Mouse (Mus musculus) stomach, embryonic 14.5 days (tissue): ENCODE data around the gene Pkig. TPM values are rescaled to one million over a fixed set of nuclear protein-coding genes. Genes with fewer than 3 reads are reported as not detected.

Source experiments
- ATAC-seq: fragments of 200-750 bp; cut with Nextera tagmentation; 2 replicates; pipeline ENCODE4 v1.8.0; 2017; ENCODE audit warnings: low read depth, moderate TSS enrichment; ENCODE audit not compliant: insufficient number of reproducible peaks, insufficient read depth, low FRiP score
- H3K27ac ChIP-seq: fragments of 300-500 bp; sonication (generic); 2 replicates; pipeline ENCODE4 v1.5.1; 2014; ENCODE audit warnings: mild to moderate bottlenecking, low read length, moderate library complexity, mixed read lengths
- H3K27me3 ChIP-seq: fragments of 300-500 bp; sonication (generic); 2 replicates; pipeline ENCODE4 v1.6.1; 2014; ENCODE audit warnings: low read length, control low read depth, mixed read lengths; ENCODE audit not compliant: control insufficient read depth, insufficient read depth
- H3K36me3 ChIP-seq: fragments of 300-500 bp; sonication (generic); 2 replicates; pipeline ENCODE4 v1.6.1; 2014; ENCODE audit warnings: mild to moderate bottlenecking, control low read depth, low read length, moderate library complexity, mixed read lengths; ENCODE audit not compliant: control insufficient read depth, insufficient read depth
- H3K4me1 ChIP-seq: fragments of 300-500 bp; sonication (generic); 2 replicates; pipeline ENCODE4 v1.6.1; 2014; ENCODE audit warnings: low read length, control low read depth, mixed read lengths; ENCODE audit not compliant: control insufficient read depth, insufficient read depth
- H3K4me2 ChIP-seq: fragments of 300-500 bp; sonication (generic); replicated peaks from 2 replicates; pipeline ENCODE4 v1.6.1; 2014; ENCODE audit warnings: low read depth, low read length, control low read depth
- H3K4me3 ChIP-seq: fragments of 300-500 bp; sonication (generic); 2 replicates; pipeline ENCODE4 v1.5.1; 2014; ENCODE audit warnings: low read depth, low read length, control low read depth
- H3K9ac ChIP-seq: fragments of 300-500 bp; sonication (generic); replicated peaks from 2 replicates; pipeline ENCODE4 v1.6.1; 2014; ENCODE audit warnings: low read depth, mild to moderate bottlenecking, control low read depth, low read length, moderate library complexity, mixed read lengths
- H3K9me3 ChIP-seq: fragments of 300-500 bp; sonication (generic); 2 replicates; pipeline ENCODE4 v1.6.1; 2016; ENCODE audit warnings: low read depth, low read length, control low read depth; ENCODE audit not compliant: control insufficient read depth
- WGBS: fragments of 180-500 bp; shearing (Covaris S2); extraction: QIAGEN DNeasy Blood & Tissue Kit; methylation state at CpG from one replicate; pipeline ENCODE4 v1.1.7; 2014; 5-methylcytosine and 5-hydroxymethylcytosine counted together
- polyA plus RNA-seq: library from polyadenylated mRNA; unstranded; fragments of >200 nt; fragmentation: Nextera tagmentation; extraction: Ambion mirVana; gene quantifications from 2 replicates; pipeline ENCODE4 v1.2.1, GENCODE M21; 2014

Gene Pkig
- polyA plus RNA-seq, 1 experiment from 2014 or later = 105 TPM

- Histone ChIP-seq H3K27me3 (no peaks in the 10 kb centered on the region), H3K9ac (no peak overlapping the region), H3K4me1 (no peaks in the 10 kb centered on the region), H3K9me3 (no peaks in the 10 kb centered on the region), H3K27ac (no peak overlapping the region), H3K4me3 (no peak overlapping the region), H3K4me2 (no peak overlapping the region), H3K36me3 (peaks cover 3% of the 10 kb centered on the region; the same call in 1 of the 2 replicates)
- 82% methylated on average over 5 of the region's 5 CpGs for WGBS
- ATAC-seq = no peak
Measured at GRCm38 (mm10) chr2:163726766-163727393, 68.7 kb downstream of the Pkig start.

- ATAC-seq = no peak
- H3K27me3 ChIP-seq = no peaks in the 10 kb centered on the region
- 0 out of 2 replicates have a peak, but pooled peaks cover 3% of the 10 kb centered on the region for H3K36me3 ChIP-seq
- H3K9me3 ChIP-seq = no peaks in the 10 kb centered on the region
- no peaks in the 10 kb centered on the region for H3K4me1 ChIP-seq
- H3K4me2 ChIP-seq = no peak overlapping the region
- H3K4me3 ChIP-seq = no peak overlapping the region
- H3K9ac ChIP-seq = no peak overlapping the region
- no peak overlapping the region for H3K27ac ChIP-seq
- WGBS = 76% methylated on average over 4 of the region's 4 CpGs
Measured at GRCm38 (mm10) chr2:163728300-163728699, 70.1 kb downstream of the Pkig start.

- H3K4me1 ChIP-seq = no peaks in the 10 kb centered on the region
- H3K27ac ChIP-seq = no peak overlapping the region
- H3K27me3 ChIP-seq = no peaks in the 10 kb centered on the region
- ATAC-seq = no peak
- no peak overlapping the region for H3K4me3 ChIP-seq
- H3K9ac ChIP-seq = no peak overlapping the region
- H3K9me3 ChIP-seq = no peaks in the 10 kb centered on the region
- H3K4me2 ChIP-seq = no peak overlapping the region
- WGBS = 80% methylated on average over 11 of the region's 11 CpGs
- no peaks in the 10 kb centered on the region for H3K36me3 ChIP-seq
Measured at GRCm38 (mm10) chr2:163732021-163732420, 73.8 kb downstream of the Pkig start.

- Histone ChIP-seq H3K27me3 (no peaks in the 10 kb centered on the region), H3K4me2 (no peak overlapping the region), H3K4me3 (no peak overlapping the region), H3K4me1 (no peaks in the 10 kb centered on the region), H3K27ac (no peak overlapping the region), H3K9me3 (no peaks in the 10 kb centered on the region), H3K36me3 (no peaks in the 10 kb centered on the region), H3K9ac (no peak overlapping the region)
- WGBS = 89% methylated on average over 9 of the region's 9 CpGs
- ATAC-seq = no peak
Measured at GRCm38 (mm10) chr2:163735163-163735562, 77.0 kb downstream of the Pkig start.

GRCm38 (mm10) chr2:163735980-163736379, 77.8 kb downstream of the Pkig start:
- WGBS = 57% methylated on average over 6 of the region's 6 CpGs
- no peaks in the 10 kb centered on the region for H3K4me1 ChIP-seq
- H3K4me3 ChIP-seq = no peak overlapping the region
- H3K9ac ChIP-seq = no peak overlapping the region
- no peaks in the 10 kb centered on the region for H3K27me3 ChIP-seq
- H3K4me2 ChIP-seq = no peak overlapping the region
- no peaks in the 10 kb centered on the region for H3K36me3 ChIP-seq
- no peak for ATAC-seq
- H3K27ac ChIP-seq = no peak overlapping the region
- no peaks in the 10 kb centered on the region for H3K9me3 ChIP-seq

- no peak overlapping the region for H3K4me2 ChIP-seq
- no peak overlapping the region for H3K9ac ChIP-seq
- no peak overlapping the region for H3K27ac ChIP-seq
- no peaks in the 10 kb centered on the region for H3K4me1 ChIP-seq
- H3K4me3 ChIP-seq = no peak overlapping the region
- H3K27me3 ChIP-seq = no peaks in the 10 kb centered on the region
- no peaks in the 10 kb centered on the region for H3K9me3 ChIP-seq
- H3K36me3 ChIP-seq = no peaks in the 10 kb centered on the region
- WGBS = 69% methylated on average over 5 of the region's 5 CpGs
- no peak for ATAC-seq
Measured at GRCm38 (mm10) chr2:163742656-163743055, 84.5 kb downstream of the Pkig start.

GRCm38 (mm10) chr2:163743357-163743756, 85.2 kb downstream of the Pkig start:
- WGBS = 53% methylated on average over 6 of the region's 6 CpGs
- H3K36me3 ChIP-seq = no peaks in the 10 kb centered on the region
- no peak overlapping the region for H3K4me3 ChIP-seq
- no peaks in the 10 kb centered on the region for H3K4me1 ChIP-seq
- no peaks in the 10 kb centered on the region for H3K27me3 ChIP-seq
- no peaks in the 10 kb centered on the region for H3K9me3 ChIP-seq
- H3K27ac ChIP-seq = no peak overlapping the region
- ATAC-seq = no peak
- no peak overlapping the region for H3K4me2 ChIP-seq
- no peak overlapping the region for H3K9ac ChIP-seq

- WGBS = 71% methylated on average over 10 of the region's 10 CpGs
- no peaks in the 10 kb centered on the region for H3K9me3 ChIP-seq
- H3K9ac ChIP-seq = no peak overlapping the region
- no peak overlapping the region for H3K4me2 ChIP-seq
- H3K27ac ChIP-seq = no peak overlapping the region
- ATAC-seq = no peak
- no peaks in the 10 kb centered on the region for H3K36me3 ChIP-seq
- peaks cover 2% of the 10 kb centered on the region; the same call in 1 of the 2 replicates for H3K27me3 ChIP-seq
- H3K4me1 ChIP-seq = 0 out of 2 replicates have a peak, but pooled peaks cover 6% of the 10 kb centered on the region
- H3K4me3 ChIP-seq = no peak overlapping the region
Measured at GRCm38 (mm10) chr2:163744801-163745570, 86.8 kb downstream of the Pkig start.
